8 mouse cellular contexts compared by ENCODE assay signal in the genomic region with DNA sequence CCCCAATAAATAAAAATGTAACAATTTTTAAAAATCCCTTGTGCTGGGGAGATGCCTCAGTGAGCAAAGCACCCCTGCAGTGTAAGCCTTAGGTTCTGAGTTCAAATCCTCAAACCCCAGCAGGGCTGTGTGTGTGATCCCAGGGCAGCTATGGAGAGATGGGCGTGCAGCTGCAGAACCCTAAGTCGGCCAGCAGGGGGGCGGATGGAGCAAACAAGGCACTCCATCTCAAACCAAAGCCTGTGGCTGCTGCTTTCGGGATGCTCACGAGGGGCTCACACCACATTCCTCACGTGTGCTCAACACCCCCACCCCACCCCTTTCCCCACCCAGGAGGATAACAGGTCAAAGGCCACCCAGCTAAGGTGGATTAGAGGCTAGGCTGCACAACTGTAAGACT. TPM values are rescaled to one million over a fixed set of nuclear protein-coding genes. Genes with fewer than 3 reads are reported as not detected.
DNase-seq lines count a peak whose midpoint lies in the region; ATAC-seq and TF ChIP-seq lines count a peak whose summit lies in the region.

No protein-coding gene starts in this region.

- H3K9ac ChIP-seq in intestine, embryonic 15.5 days, result no peak overlapping the region
- H3K9ac ChIP-seq in neural tube, embryonic 11.5 days (ENCODE audit: low read length), result no peak overlapping the region

- peak overlapping the region; percentile 50 for H3K4me3 ChIP-seq in E14TG2a.4 (replicated peaks; ENCODE audit: low read length)
- H3K4me3 ChIP-seq in cerebellum, adult 2 months (replicated peaks; ENCODE audit: insufficient read depth, low read depth, low read length), result no peak overlapping the region
- H3K4me3 ChIP-seq in intestine, embryonic 15.5 days (replicated peaks), result no peak overlapping the region
- no peak overlapping the region for H3K4me3 ChIP-seq in neural tube, embryonic 11.5 days (ENCODE audit: low read depth, low read length)

- no peak for TF ChIP-seq POLR2A in cerebellum, adult 2 months (IDR thresholded peaks at IDR 0.05; ENCODE audit: borderline replicate concordance, insufficient read depth, low read length)

- 16% methylated on average over 6 of the region's 6 CpGs for WGBS in cerebellum, adult 2 months
- 8% methylated on average over 6 of the region's 6 CpGs for WGBS in intestine, embryonic 15.5 days
- WGBS in neural tube, embryonic 11.5 days, result 11% methylated on average over 6 of the region's 6 CpGs

- H3K4me1 ChIP-seq in E14TG2a.4 (replicated peaks; ENCODE audit: low read depth, low read length), result peaks cover 93% of the 10 kb centered on the region
- peaks cover 23% of the 10 kb centered on the region for H3K4me1 ChIP-seq in cerebellum, adult 2 months (ENCODE audit: control insufficient read depth, insufficient read depth, low read length)
- peaks cover 7% of the 10 kb centered on the region for H3K4me1 ChIP-seq in intestine, embryonic 15.5 days (replicated peaks)
- no peaks in the 10 kb centered on the region for H3K4me1 ChIP-seq in neural tube, embryonic 11.5 days (ENCODE audit: control insufficient read depth, insufficient read depth, low read length)

- peaks cover 92% of the 10 kb centered on the region for H3K36me3 ChIP-seq in E14TG2a.4 (ENCODE audit: insufficient read depth, low read length)
- peaks cover 7% of the 10 kb centered on the region; the same call in 1 of the 2 replicates for H3K36me3 ChIP-seq in intestine, embryonic 15.5 days
- no peaks in the 10 kb centered on the region for H3K36me3 ChIP-seq in neural tube, embryonic 11.5 days (ENCODE audit: control insufficient read depth, insufficient read depth, low read length)

- DNase-seq in 3134 (ENCODE audit: extremely low read depth, insufficient read length, low spot score), result peak; percentile 63
- DNase-seq in cerebellum, adult 2 months, result peak; percentile 68
- peak; percentile 56 for DNase-seq in forelimb bud, embryonic 11.5 days (ENCODE audit: low read depth, low spot score)
- DNase-seq in liver, result peak; percentile 58
- peak; percentile 68 for DNase-seq in neural tube, embryonic 11.5 days (ENCODE audit: low spot score)
- peak; percentile 70 for DNase-seq in urinary bladder, postnatal 14 days (ENCODE audit: low spot score)

- no peaks in the 10 kb centered on the region for H3K27me3 ChIP-seq in E14TG2a.4 (ENCODE audit: insufficient read depth, low read length)
- no peaks in the 10 kb centered on the region for H3K27me3 ChIP-seq in cerebellum, adult 2 months (ENCODE audit: control insufficient read depth, insufficient read depth, low read length)
- no peaks in the 10 kb centered on the region for H3K27me3 ChIP-seq in intestine, embryonic 15.5 days (replicated peaks)
- H3K27me3 ChIP-seq in neural tube, embryonic 11.5 days (ENCODE audit: control insufficient read depth, insufficient read depth, low read length), result no peaks in the 10 kb centered on the region

- ATAC-seq in intestine, embryonic 15.5 days, result peak; percentile 64
- no peak for ATAC-seq in neural tube, embryonic 11.5 days (ENCODE audit: insufficient read depth, low FRiP score, low TSS enrichment)

- no peak overlapping the region for H3K27ac ChIP-seq in cerebellum, adult 2 months (ENCODE audit: insufficient read depth, low read length)
- H3K27ac ChIP-seq in intestine, embryonic 15.5 days, result no peak overlapping the region
- H3K27ac ChIP-seq in neural tube, embryonic 11.5 days (ENCODE audit: low read depth, low read length), result 0 out of 2 replicates have a peak overlapping the region, but pooled peaks have one; percentile 39

- peak; percentile 79 for TF ChIP-seq CTCF in E14TG2a.4 (conservative IDR thresholded peaks at IDR 0.05; ENCODE audit: low read length)
- TF ChIP-seq CTCF in cerebellum, adult 2 months (IDR thresholded peaks at IDR 0.05; ENCODE audit: borderline replicate concordance, insufficient read depth, low read depth, low read length), result peak; percentile 68

- no peak overlapping the region for H3K4me2 ChIP-seq in intestine, embryonic 15.5 days (replicated peaks)
- no peak overlapping the region for H3K4me2 ChIP-seq in neural tube, embryonic 11.5 days (ENCODE audit: low read depth)

- no peaks in the 10 kb centered on the region for H3K9me3 ChIP-seq in E14TG2a.4 (ENCODE audit: low read length)
- no peaks in the 10 kb centered on the region for H3K9me3 ChIP-seq in intestine, embryonic 15.5 days
- no peaks in the 10 kb centered on the region for H3K9me3 ChIP-seq in neural tube, embryonic 11.5 days (ENCODE audit: control insufficient read depth, low read length)

RNA-seq across cellular contexts. Expression of gene Kank2, which starts 11.6 kb away (rescaled TPM):
- 44.7 and 50.6 TPM in 2 replicates for polyA plus RNA-seq in cerebellum, adult 2 months (2012; rRNA removed)
- 16.3 and 16.7 TPM in 2 replicates for polyA plus RNA-seq in intestine, embryonic 15.5 days (2015; fragmentation: Nextera tagmentation; extraction: Ambion mirVana)
- polyA plus RNA-seq in neural tube, embryonic 11.5 days (2014; fragmentation: Nextera tagmentation; extraction: Ambion mirVana), result 3.7 and 4.5 TPM in 2 replicates

RNA-seq across cellular contexts. Expression of gene Spc24, which starts 26.8 kb away (rescaled TPM):
- polyA plus RNA-seq in cerebellum, adult 2 months (2012; rRNA removed), result 3.8 TPM in 2 replicates
- 94.2 and 107 TPM in 2 replicates for polyA plus RNA-seq in intestine, embryonic 15.5 days (2015; fragmentation: Nextera tagmentation; extraction: Ambion mirVana)
- polyA plus RNA-seq in neural tube, embryonic 11.5 days (2014; fragmentation: Nextera tagmentation; extraction: Ambion mirVana), result 116 and 117 TPM in 2 replicates

RNA-seq across cellular contexts. Expression of gene Angptl8, which starts 48.4 kb away (rescaled TPM):
- polyA plus RNA-seq in cerebellum, adult 2 months (2012; rRNA removed), result not detected in 2 replicates
- 8.2 and 12.0 TPM in 2 replicates for polyA plus RNA-seq in intestine, embryonic 15.5 days (2015; fragmentation: Nextera tagmentation; extraction: Ambion mirVana)
- polyA plus RNA-seq in neural tube, embryonic 11.5 days (2014; fragmentation: Nextera tagmentation; extraction: Ambion mirVana), result not detected in 2 replicates

Comparison
In these comparisons a context has a peak if more than half of its experiments do, and no peak if none do; other contexts are left out.
1. RNA of gene Spc24, which starts 26.8 kb away (polyA plus RNA-seq): 116 to 117 TPM in neural tube, embryonic 11.5 days and 94.2 to 107 TPM in intestine, embryonic 15.5 days; 3.8 TPM in cerebellum, adult 2 months; every median in the first group is over 10 times any median in the second.
2. Peak in every context shown above with its lines, with median percentiles within 50 percentile points of each other: DNase-seq.